10 mouse cellular contexts compared by ENCODE assay signal in the genomic region with DNA sequence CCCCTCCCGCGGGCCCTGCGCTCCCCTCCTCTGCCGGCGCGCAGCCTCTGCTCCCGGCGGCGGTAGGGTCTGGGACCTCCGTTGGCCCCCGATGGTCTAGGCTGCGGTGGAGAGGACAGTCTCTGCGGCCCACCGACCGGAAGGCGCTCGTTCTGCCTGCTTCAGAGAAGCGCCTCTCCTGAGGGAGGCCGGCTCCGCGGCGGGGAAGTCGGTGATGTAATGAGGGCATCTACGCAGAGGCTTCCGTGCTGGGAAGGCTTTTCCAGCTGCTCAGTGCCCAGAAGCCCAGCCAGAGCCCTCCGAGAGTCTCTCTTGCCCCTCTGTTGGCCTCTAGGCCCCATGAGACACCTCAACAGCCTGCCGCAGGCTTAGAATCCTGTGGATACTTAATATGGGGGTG.
DNase-seq lines count a peak whose midpoint lies in the region; ATAC-seq and TF ChIP-seq lines count a peak whose summit lies in the region.
"Had no signal": no experiment of that assay in that cellular context is flagged by ENCODE, and none has a peak within 500 bp of the region (broad histone marks: within the 10 kb centered on the region; RNA-seq: fewer than 3 reads in every experiment).

No protein-coding gene starts in this region.

- peak overlapping the region; percentile 39 for H3K4me3 ChIP-seq in embryonic facial prominence, embryonic 13.5 days
- H3K4me3 ChIP-seq in hindbrain, embryonic 15.5 days: peak overlapping the region; percentile 58
- peak overlapping the region; percentile 29 for H3K4me3 ChIP-seq in neural tube, embryonic 12.5 days
- no peak overlapping the region for H3K4me3 ChIP-seq in lung, postnatal 0 days (ENCODE audit: low read depth, low read length)
- H3K4me3 ChIP-seq: liver, embryonic 13.5 days had no signal

- peak; percentile 29 to 39 for DNase-seq in left cerebral cortex, adult 18-20 months (ENCODE audit: low spot score in 2 of 2)
- no peak for DNase-seq in left cerebral cortex, adult 9 months (ENCODE audit: low spot score in 2 of 2)
- DNase-seq in lung, postnatal 0 days (ENCODE audit: low spot score): no peak
- no peak for DNase-seq in B cell, adult 2 months
- DNase-seq: heart, postnatal 4 days; liver, embryonic 13.5 days had no signal

- peak overlapping the region; percentile 62 for H3K4me2 ChIP-seq in embryonic facial prominence, embryonic 13.5 days
- H3K4me2 ChIP-seq in hindbrain, embryonic 15.5 days: peak overlapping the region; percentile 98
- peak overlapping the region; percentile 59 for H3K4me2 ChIP-seq in neural tube, embryonic 12.5 days (replicated peaks)
- no peak overlapping the region for H3K4me2 ChIP-seq in lung, postnatal 0 days (replicated peaks; ENCODE audit: low read depth, low read length)
- H3K4me2 ChIP-seq: liver, embryonic 13.5 days had no signal

- H3K4me1 ChIP-seq in embryonic facial prominence, embryonic 13.5 days: peaks cover 14% of the 10 kb centered on the region
- H3K4me1 ChIP-seq in hindbrain, embryonic 15.5 days (replicated peaks): peaks cover 64% of the 10 kb centered on the region
- H3K4me1 ChIP-seq in neural tube, embryonic 12.5 days: peaks cover 28% of the 10 kb centered on the region
- no peaks in the 10 kb centered on the region for H3K4me1 ChIP-seq in lung, postnatal 0 days (ENCODE audit: insufficient read depth, low read depth, low read length)
- H3K4me1 ChIP-seq: liver, embryonic 13.5 days had no signal

- peaks cover 98% of the 10 kb centered on the region for H3K27me3 ChIP-seq in embryonic facial prominence, embryonic 13.5 days
- peaks cover 55% of the 10 kb centered on the region for H3K27me3 ChIP-seq in hindbrain, embryonic 15.5 days
- H3K27me3 ChIP-seq in neural tube, embryonic 12.5 days (replicated peaks): peaks cover 63% of the 10 kb centered on the region
- peaks cover 42% of the 10 kb centered on the region for H3K27me3 ChIP-seq in lung, postnatal 0 days (replicated peaks; ENCODE audit: insufficient read depth, low read length)

- ATAC-seq in embryonic facial prominence, embryonic 13.5 days (ENCODE audit: insufficient number of reproducible peaks, insufficient read depth, low FRiP score, low TSS enrichment, low read depth): no peak
- ATAC-seq in hindbrain, embryonic 15.5 days (ENCODE audit: low FRiP score, low read depth): peak; percentile 31; the same call in 1 of the 2 replicates
- ATAC-seq in neural tube, embryonic 12.5 days (ENCODE audit: low FRiP score, low read depth): no peak
- no peak for ATAC-seq in lung, postnatal 0 days
- no peak for ATAC-seq in megakaryocyte-erythroid progenitor cell, adult 5-6 weeks (replicated peaks; ENCODE audit: low FRiP score, low TSS enrichment, poor library complexity, severe bottlenecking)

- no peak overlapping the region for H3K27ac ChIP-seq in embryonic facial prominence, embryonic 13.5 days
- H3K27ac ChIP-seq in hindbrain, embryonic 15.5 days (replicated peaks): peak overlapping the region; percentile 69
- H3K27ac ChIP-seq in neural tube, embryonic 12.5 days: no peak overlapping the region
- no peak overlapping the region for H3K27ac ChIP-seq in lung, postnatal 0 days (ENCODE audit: low read length)
- H3K27ac ChIP-seq: liver, embryonic 13.5 days had no signal

- TF ChIP-seq CTCF in lung, postnatal 0 days (IDR thresholded peaks at IDR 0.05): no peak

- no peak overlapping the region for H3K9ac ChIP-seq in embryonic facial prominence, embryonic 13.5 days
- H3K9ac ChIP-seq in hindbrain, embryonic 15.5 days: peak overlapping the region; percentile 65
- H3K9ac ChIP-seq in neural tube, embryonic 12.5 days: peak overlapping the region; percentile 55
- H3K9ac ChIP-seq in lung, postnatal 0 days (replicated peaks; ENCODE audit: low read depth): no peak overlapping the region
- H3K9ac ChIP-seq: liver, embryonic 13.5 days had no signal

- no peaks in the 10 kb centered on the region for H3K9me3 ChIP-seq in embryonic facial prominence, embryonic 13.5 days
- H3K9me3 ChIP-seq in hindbrain, embryonic 15.5 days: no peaks in the 10 kb centered on the region
- H3K9me3 ChIP-seq in neural tube, embryonic 12.5 days: no peaks in the 10 kb centered on the region
- H3K9me3 ChIP-seq in lung, postnatal 0 days (ENCODE audit: low read length): no peaks in the 10 kb centered on the region
- H3K9me3 ChIP-seq: liver, embryonic 13.5 days had no signal

- WGBS in embryonic facial prominence, embryonic 13.5 days: under 1% methylated on average over 27 of the region's 27 CpGs
- WGBS in hindbrain, embryonic 15.5 days: under 1% methylated on average over 27 of the region's 27 CpGs
- 1% methylated on average over 27 of the region's 27 CpGs for WGBS in neural tube, embryonic 12.5 days
- 4% methylated on average over 24 of the region's 27 CpGs for WGBS in lung, postnatal 0 days

- H3K36me3 ChIP-seq in embryonic facial prominence, embryonic 13.5 days: no peaks in the 10 kb centered on the region
- H3K36me3 ChIP-seq in hindbrain, embryonic 15.5 days: no peaks in the 10 kb centered on the region
- no peaks in the 10 kb centered on the region for H3K36me3 ChIP-seq in neural tube, embryonic 12.5 days
- no peaks in the 10 kb centered on the region for H3K36me3 ChIP-seq in lung, postnatal 0 days (ENCODE audit: insufficient read depth, low read length)
- H3K36me3 ChIP-seq: liver, embryonic 13.5 days had no signal

- TF ChIP-seq EP300 in lung, postnatal 0 days (IDR thresholded peaks at IDR 0.05): no peak

Comparison
In these comparisons a context has a peak if more than half of its experiments do, and no peak if none do; other contexts are left out.
1. DNase-seq: peak in left cerebral cortex, adult 18-20 months (2 of 2); none in left cerebral cortex, adult 9 months (0 of 2), lung, postnatal 0 days (single experiment) and B cell, adult 2 months (0 of 2).
2. H3K9ac ChIP-seq: peak in hindbrain, embryonic 15.5 days (single experiment) and neural tube, embryonic 12.5 days (single experiment); none in embryonic facial prominence, embryonic 13.5 days (single experiment) and lung, postnatal 0 days (single experiment).